Mouse (Mus musculus) hematopoietic stem cell, adult 5-6 weeks (primary cell): Measurements from ENCODE around the gene Tomm40. TPM values are rescaled to one million over a fixed set of nuclear protein-coding genes. Genes with fewer than 3 reads are reported as not detected.
A peak's percentile ranks its signal among the peaks of the same experiment; 100 is the strongest.

ENCODE experiments used
- ATAC-seq, 2 experiments: fragments of 125-278 bp in 1 of 2; replicated peaks in 1 of 2; 2 replicates each; pipeline ENCODE4 v1.8.0; 2016 to 2017; ENCODE audit warnings: inconsistent platforms in 2 of 2, mild to moderate bottlenecking in 2 of 2, moderate number of reproducible peaks in 2 of 2, low read depth in 1 of 2, moderate TSS enrichment in 1 of 2; ENCODE audit not compliant: low FRiP score in 2 of 2, poor library complexity in 2 of 2, severe bottlenecking in 2 of 2, insufficient read depth in 1 of 2, low TSS enrichment in 1 of 2
- total RNA-seq: library from RNA; stranded (forward); fragments of 172-1452, 232-1000 nt; gene quantifications from 2 replicates; pipeline ENCODE4 v1.2.3, GENCODE M21; 2017

Gene Tomm40
- total RNA-seq, 1 experiment from 2014 or later = 29.0 TPM

- no peak for ATAC-seq
Observed at GRCm38 (mm10) chr7:19678901-19679300, 36.3 kb downstream of the Tomm40 start.

GRCm38 (mm10) chr7:19677872-19678271 is 37.4 kb downstream of the Tomm40 start, which contains the start of gene Apoc2:
Apoc2 (minus strand) TSS chr7:19677941.
- ATAC-seq = no peak

DNA sequence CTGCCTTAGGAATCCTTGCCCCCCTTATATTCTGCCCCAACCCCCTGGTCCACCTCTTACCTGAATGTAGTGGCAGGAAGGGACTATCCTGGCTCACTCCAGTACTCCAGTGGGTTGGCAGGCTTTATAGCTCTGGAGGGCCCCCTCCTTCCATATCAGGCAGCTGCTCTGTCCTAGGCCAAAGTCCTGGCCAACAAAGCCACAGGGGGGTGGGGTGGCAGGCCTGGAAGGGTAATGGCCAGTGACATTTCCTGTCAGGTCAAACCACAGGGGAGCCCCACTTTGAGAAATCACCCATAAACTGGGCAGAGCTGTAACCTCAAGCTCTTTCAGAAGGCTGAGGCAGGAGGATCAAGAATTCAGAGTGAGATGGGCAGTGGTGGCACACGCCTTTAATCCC is 38.6 kb downstream of the Tomm40 start:
- ATAC-seq = no peak

- no peak for ATAC-seq
Observed at GRCm38 (mm10) chr7:19675824-19676223, 39.4 kb downstream of the Tomm40 start.

- no peak for ATAC-seq
Observed at GRCm38 (mm10) chr7:19673083-19673699, 42.0 kb downstream of the Tomm40 start.

DNA sequence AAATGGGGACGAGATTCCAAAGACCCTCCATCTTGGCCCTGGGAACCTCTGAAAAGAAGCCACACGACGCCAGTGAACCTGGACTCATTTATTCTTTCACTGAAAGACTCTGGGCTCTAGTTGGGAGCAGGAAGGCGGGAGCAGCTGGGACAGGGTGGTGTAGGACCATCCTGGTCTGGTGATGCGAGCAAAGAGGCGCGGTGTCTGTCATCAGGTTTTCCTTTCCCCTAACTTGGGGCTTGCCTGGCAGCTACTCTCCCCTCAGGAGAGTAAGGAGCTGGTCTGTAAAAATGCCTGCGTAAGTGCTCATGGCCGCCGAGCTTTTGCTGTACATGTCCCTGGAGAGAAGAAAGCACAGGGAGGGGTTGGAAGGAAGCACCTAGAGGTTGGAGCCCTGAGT is 43.7 kb downstream of the Tomm40 start:
- no peak for ATAC-seq

DNA sequence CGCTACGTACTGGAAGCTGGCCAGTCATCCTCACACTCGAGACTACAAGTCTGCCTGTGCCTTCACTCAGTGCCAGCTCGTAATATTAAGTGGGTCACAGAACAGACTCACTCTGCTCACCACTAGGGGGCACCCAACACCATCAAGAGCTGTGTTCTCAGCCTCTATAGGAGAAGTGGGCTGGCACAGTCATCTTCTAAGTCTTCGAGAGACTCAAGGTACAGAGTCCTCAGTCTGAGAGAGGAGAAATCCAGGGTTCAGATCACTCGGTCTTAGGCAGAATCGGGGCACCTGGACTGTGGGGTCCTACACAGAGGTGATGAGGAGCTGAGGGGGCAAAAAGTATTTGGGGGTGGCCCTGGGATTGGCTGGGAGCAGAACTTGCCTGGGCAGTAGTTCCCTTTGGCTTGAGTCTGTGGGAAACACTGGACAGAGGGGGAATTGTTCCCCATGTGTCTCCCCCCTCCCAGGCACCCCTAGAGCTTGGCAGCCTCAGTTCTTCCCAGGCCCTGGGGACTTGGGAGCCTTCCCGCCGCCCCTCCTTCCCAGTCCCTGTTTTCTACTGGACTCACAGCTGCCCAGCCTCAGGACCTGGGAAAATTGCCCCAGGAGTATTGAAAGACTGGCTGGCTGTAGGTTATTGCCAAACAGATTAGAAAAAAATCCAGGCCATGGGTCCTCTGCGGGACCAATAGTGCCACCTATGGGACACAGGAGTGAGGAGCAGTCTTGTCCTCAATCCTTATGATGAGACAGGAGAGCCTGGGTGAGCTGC is 46.1 kb downstream of the Tomm40 start:
- ATAC-seq = peak; percentile 71 to 74

DNA sequence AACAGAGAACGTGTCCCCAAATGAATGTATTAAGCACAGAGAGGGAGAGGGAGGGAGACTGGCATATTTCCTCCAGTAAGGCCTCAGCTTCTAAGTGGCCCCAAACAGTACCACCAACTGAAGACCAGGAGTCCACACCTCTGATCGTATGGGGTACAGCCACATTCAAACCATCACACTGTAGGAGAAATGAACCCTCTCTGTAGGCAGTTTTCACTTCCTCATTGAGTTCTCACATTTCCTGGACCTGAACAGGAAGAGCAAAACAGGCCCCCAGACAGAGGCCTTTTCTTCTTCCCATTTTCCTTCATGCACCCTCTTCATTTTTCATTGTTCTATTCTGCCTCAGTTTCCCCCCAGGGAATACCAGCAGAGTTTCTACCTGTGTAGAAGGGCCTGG is 47.8 kb downstream of the Tomm40 start:
- no peak for ATAC-seq

GRCm38 (mm10) chr7:19666750-19667149 is 48.5 kb downstream of the Tomm40 start:
- ATAC-seq = no peak

DNA sequence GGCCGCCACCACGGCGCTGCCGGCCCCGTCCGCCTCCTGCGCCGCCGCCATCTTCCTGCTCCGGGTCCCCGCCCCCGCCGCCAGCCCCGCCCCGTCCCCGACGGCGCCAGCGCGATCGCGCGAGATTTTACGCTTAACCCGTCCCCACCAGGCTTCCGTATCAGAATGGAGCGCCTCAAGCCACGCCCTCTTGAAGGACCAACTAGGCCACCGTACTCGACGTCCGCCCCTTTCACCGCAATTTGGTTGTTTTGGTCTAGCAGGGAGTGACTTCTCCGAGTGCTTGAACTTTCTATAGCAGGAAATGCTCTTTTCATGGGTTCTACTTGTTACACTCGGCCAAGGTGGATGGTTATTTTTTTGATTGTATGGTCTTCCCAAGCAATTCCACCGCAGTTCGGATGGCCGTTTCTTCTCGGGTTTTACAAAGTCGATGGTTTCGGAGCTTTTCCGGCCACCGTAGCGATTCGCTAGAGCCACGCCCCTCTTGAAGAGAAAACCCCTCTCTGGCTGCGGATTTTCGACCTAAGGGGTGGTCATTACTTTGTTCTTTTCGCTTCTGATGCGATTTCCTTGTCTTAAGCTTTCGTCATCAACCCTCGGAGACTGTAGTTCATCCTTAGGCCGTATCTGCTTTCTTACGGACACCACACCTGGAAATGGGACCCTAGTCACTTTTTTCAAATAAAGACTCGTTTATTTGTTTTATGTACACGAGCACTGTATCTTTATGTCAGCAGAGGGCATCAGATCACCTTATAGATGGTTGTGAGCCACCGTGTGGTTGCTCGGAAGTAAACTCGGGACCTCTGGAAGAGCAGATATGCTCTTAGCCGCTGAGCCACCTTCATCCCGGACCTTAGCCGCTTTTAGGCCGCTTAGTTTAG is 50.0 kb downstream of the Tomm40 start, which contains the start of gene Clptm1:
TSS of gene Clptm1 (minus strand) at position 79 of the 887 bp plus-strand sequence.
- ATAC-seq = peak; percentile 80 to 81

DNA sequence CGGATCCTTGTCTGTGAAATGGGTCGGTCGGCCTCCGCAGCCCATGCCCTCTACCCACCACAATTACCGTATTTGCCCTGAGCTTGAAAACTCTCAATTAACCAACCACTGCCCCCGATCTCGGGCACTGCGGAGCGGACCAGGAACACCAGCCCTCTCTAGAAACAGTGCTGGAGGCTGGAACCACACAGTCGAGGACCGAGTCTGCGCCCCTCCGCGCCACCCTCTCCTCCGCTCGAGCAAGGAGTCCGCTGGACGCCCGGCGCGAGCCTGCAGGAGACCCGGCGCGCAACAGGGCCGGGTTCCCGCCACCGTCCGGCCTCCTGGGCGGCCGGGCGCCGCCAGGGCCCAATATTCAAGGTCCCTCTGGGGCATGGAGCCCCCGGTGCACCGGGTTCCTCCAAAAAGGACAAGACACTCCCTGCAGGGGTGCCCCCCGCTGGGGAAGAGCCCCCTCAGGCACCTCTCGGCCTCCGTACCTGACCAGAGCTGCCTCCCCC is 50.7 kb downstream of the Tomm40 start:
- ATAC-seq = 0 out of 4 replicates have a peak, but pooled peaks of 1 of the 2 experiments have one; percentile 2

DNA sequence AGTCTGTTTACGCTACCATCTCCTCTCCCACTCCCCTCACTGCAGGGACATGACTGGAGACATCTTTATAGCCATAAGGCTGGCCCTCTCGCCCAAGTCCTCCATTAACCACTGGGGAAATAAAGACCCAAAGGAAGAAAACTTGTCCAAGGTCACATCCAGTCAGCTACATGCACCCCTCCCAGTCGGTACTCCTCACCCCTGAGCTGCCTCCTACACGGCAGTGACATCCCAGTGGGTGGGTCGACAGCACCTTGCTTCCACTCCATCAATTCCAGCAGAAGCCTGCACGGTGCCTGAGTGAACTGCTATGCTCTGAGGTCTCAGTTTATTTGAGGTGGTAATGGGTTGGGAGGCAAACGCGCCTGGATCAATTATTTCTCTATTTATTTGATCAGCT is 51.3 kb downstream of the Tomm40 start:
- no peak for ATAC-seq

GRCm38 (mm10) chr7:19652614-19653013 is 62.6 kb downstream of the Tomm40 start:
- ATAC-seq = no peak

Other genes with a start within 250 kb of the Tomm40 start
- 1.4 and 2.1 TPM in 2 replicates for gene Bloc1s3, start 207.1 kb downstream of the Tomm40 start, total RNA-seq
- gene Trappc6a, start 207.0 kb downstream of the Tomm40 start, total RNA-seq = 24.2 and 30.8 TPM in 2 replicates
- 0.44 TPM in 1 of 2 replicates, not detected in the other for gene Nkpd1, start 197.6 kb downstream of the Tomm40 start, total RNA-seq
- 12.2 and 16.3 TPM in 2 replicates for gene Ppp1r37, start 152.4 kb downstream of the Tomm40 start, total RNA-seq
- gene Zfp296, start 138.2 kb downstream of the Tomm40 start, total RNA-seq = 5.3 and 5.9 TPM in 2 replicates
- 35.4 and 44.9 TPM in 2 replicates for gene Gemin7, start 137.8 kb downstream of the Tomm40 start, total RNA-seq
- 40.1 and 51.3 TPM in 2 replicates for gene Clasrp, start 111.0 kb downstream of the Tomm40 start, total RNA-seq
- gene Relb, start 86.0 kb downstream of the Tomm40 start, total RNA-seq = 8.7 and 12.4 TPM in 2 replicates
- gene Clptm1, start 50.4 kb downstream of the Tomm40 start, total RNA-seq = 21.4 and 26.4 TPM in 2 replicates
- gene Apoc2, start 37.5 kb downstream of the Tomm40 start, total RNA-seq = 6.1 TPM in 1 of 2 replicates, not detected in the other
- gene Gm44805, start 34.0 kb downstream of the Tomm40 start, total RNA-seq = not detected in 2 replicates
- gene Apoc4, start 34.0 kb downstream of the Tomm40 start, total RNA-seq = not detected in 2 replicates
- not detected in 2 replicates for gene Apoc1, start 22.8 kb downstream of the Tomm40 start, total RNA-seq
- 167 and 314 TPM in 2 replicates for gene Apoe, start 16.2 kb downstream of the Tomm40 start, total RNA-seq
- 2.0 and 3.8 TPM in 2 replicates for gene Nectin2, start 35.0 kb upstream of the Tomm40 start, total RNA-seq
- gene Bcam, start 55.6 kb upstream of the Tomm40 start, total RNA-seq = 2.3 and 4.2 TPM in 2 replicates
- gene Cblc, start 81.4 kb upstream of the Tomm40 start, total RNA-seq = not detected in 2 replicates
- 3.0 and 5.3 TPM in 2 replicates for gene Bcl3, start 107.3 kb upstream of the Tomm40 start, total RNA-seq
- gene Gm19345, start 136.6 kb upstream of the Tomm40 start, total RNA-seq = not detected in 2 replicates
- 0.10 and 0.38 TPM in 2 replicates for gene Ceacam16, start 145.9 kb upstream of the Tomm40 start, total RNA-seq
- not detected in 2 replicates for gene Ceacam19, start 172.5 kb upstream of the Tomm40 start, total RNA-seq
- 11.1 and 13.4 TPM in 2 replicates for gene Pvr, start 205.7 kb upstream of the Tomm40 start, total RNA-seq
- not detected in 2 replicates for gene Igsf23, start 235.3 kb upstream of the Tomm40 start, total RNA-seq
- gene Ceacam20, start 250.0 kb upstream of the Tomm40 start, total RNA-seq = not detected in 2 replicates